Mouse (Mus musculus) left cerebral cortex, postnatal 10 days (tissue): ENCODE measurements around the gene Gm11639. TPM values are rescaled to one million over a fixed set of nuclear protein-coding genes. Genes with fewer than 3 reads are reported as not detected.

Experiments used
- total RNA-seq, 2 experiments: library from RNA; stranded (reverse); gene quantifications; 2 replicates each; pipeline ENCODE4 v1.2.3; 2021

Gene Gm11639
- total RNA-seq, 2 experiments from 2014 or later: 1.5 to 1.7 TPM

Other genes starting within 250 kb of the Gm11639 start
- gene Kansl1, start 216.8 kb upstream of the Gm11639 start, total RNA-seq: 10 to 100 TPM; 67.0 to 67.8 TPM
- gene Cdc27, start 135.1 kb upstream of the Gm11639 start, total RNA-seq: 10 to 100 TPM; 63.9 to 73.9 TPM
- gene Myl4, start 135.0 kb upstream of the Gm11639 start, total RNA-seq: 10 to 100 TPM in 1 of 2 experiments, 1 to 10 TPM in 1; 8.7 to 10.9 TPM
- 1 to 10 TPM; 5.5 to 6.7 TPM for gene Itgb3, start 77.7 kb upstream of the Gm11639 start, total RNA-seq